Mouse (Mus musculus) forebrain, embryonic 13.5 days (tissue): Measurements from ENCODE around the gene Top3b. TPM values are rescaled to one million over a fixed set of nuclear protein-coding genes. Genes with fewer than 3 reads are reported as not detected.
A peak's percentile ranks its signal among the peaks of the same experiment; 100 is the strongest.
"Not testable (repeated sequence)": the region's sequence is repeated elsewhere in the genome, so short reads cannot be mapped to it uniquely, and the experiment has no call there.

Experiments
- ATAC-seq: fragments of 200-750 bp; cut with Nextera tagmentation; 2 replicates; pipeline ENCODE4 v1.8.0; 2017
- H3K27ac ChIP-seq: fragments of 300-500 bp; sonication (generic); 2 replicates; pipeline ENCODE4 v1.5.1; 2015; ENCODE audit warnings: inconsistent platforms, mild to moderate bottlenecking, moderate library complexity
- H3K27me3 ChIP-seq: fragments of 300-500 bp; sonication (generic); 2 replicates; pipeline ENCODE4 v1.6.1; 2015; ENCODE audit warnings: mild to moderate bottlenecking, inconsistent platforms
- H3K36me3 ChIP-seq: fragments of 300-500 bp; sonication (generic); 2 replicates; pipeline ENCODE4 v1.6.1; 2015; ENCODE audit warnings: mild to moderate bottlenecking, inconsistent platforms; ENCODE audit not compliant: poor library complexity, severe bottlenecking
- H3K4me1 ChIP-seq: fragments of 300-500 bp; sonication (generic); 2 replicates; pipeline ENCODE4 v1.6.1; 2015; ENCODE audit warnings: inconsistent platforms
- H3K4me2 ChIP-seq: fragments of 300-500 bp; sonication (generic); 2 replicates; pipeline ENCODE4 v1.6.1; 2015; ENCODE audit warnings: inconsistent platforms, mild to moderate bottlenecking, moderate library complexity
- H3K4me3 ChIP-seq: fragments of 300-500 bp; sonication (generic); 2 replicates; pipeline ENCODE4 v1.5.1; 2015; ENCODE audit warnings: mild to moderate bottlenecking, inconsistent platforms
- H3K9ac ChIP-seq: fragments of 300-500 bp; sonication (generic); 2 replicates; pipeline ENCODE4 v1.6.1; 2015; ENCODE audit warnings: mild to moderate bottlenecking, inconsistent platforms
- H3K9me3 ChIP-seq: fragments of 300-500 bp; sonication (generic); replicated peaks from 2 replicates; pipeline ENCODE4 v1.6.1; 2016; ENCODE audit warnings: inconsistent platforms
- WGBS: fragments of 180-500 bp; shearing (Covaris S2); methylation state at CpG from one replicate; pipeline ENCODE4 v1.1.7; 2015; 5-methylcytosine and 5-hydroxymethylcytosine counted together
- polyA plus RNA-seq: library from polyadenylated mRNA; unstranded; fragments of >200 nt; fragmentation: Nextera tagmentation; extraction: Ambion mirVana; gene quantifications from 2 replicates; pipeline ENCODE4 v1.2.1, GENCODE M21; 2015

The Top3b gene
- polyA plus RNA-seq, result 62.7 and 65.2 TPM in 2 replicates

DNA sequence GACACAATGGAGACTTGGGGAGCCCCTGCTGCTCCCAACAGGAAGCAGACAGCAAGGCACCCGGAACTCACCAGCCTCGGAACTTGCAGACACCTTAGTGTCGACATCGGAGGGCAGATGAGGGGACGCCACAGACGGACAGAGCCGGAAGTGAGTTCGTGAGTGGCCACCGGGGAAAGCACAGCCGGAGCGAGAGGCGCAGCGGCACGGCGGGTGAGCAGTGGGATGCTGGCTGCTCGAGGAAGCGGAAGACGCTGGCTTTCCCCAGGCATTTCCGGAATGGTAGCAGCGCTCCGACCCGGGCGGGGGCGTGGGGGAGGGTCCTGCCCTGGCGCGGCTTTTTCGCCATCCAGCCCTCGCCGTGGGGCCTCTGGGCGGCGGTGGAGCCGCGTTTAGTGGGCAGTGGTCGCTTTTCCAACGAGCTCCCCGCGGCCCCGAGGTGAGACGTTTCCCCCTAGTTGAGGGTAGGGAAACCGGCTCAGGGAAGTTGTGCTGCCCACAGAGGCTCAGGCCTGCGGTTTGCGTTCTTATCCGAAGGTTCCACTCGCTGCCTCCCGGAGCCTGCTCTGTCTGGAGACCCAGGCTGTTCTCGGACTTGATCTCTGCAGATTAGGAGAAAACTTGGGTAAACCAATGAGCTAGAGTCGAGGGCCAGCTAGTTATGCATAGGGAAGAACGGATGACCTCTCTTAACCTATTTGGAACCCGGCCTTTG is at the start of gene Top3b, which contains the start of gene Vpreb1:
Gene Top3b, plus strand, starts transcription at position 120 of the 715 bp plus-strand sequence.
Gene Vpreb1, minus strand, starts transcription at position 227 of the 715 bp plus-strand sequence.
- no peaks in the 10 kb centered on the region for H3K9me3 ChIP-seq
- no peaks in the 10 kb centered on the region for H3K27me3 ChIP-seq
- peak; percentile 97 for ATAC-seq
- peaks cover 16% of the 10 kb centered on the region for H3K4me1 ChIP-seq
- H3K9ac ChIP-seq, result peak within 1 kb of the TSS; percentile 89
- H3K36me3 ChIP-seq, result peaks cover 10% of the 10 kb centered on the region
- peak within 1 kb of the TSS; percentile 92 for H3K27ac ChIP-seq
- peak within 1 kb of the TSS; percentile 78 for H3K4me3 ChIP-seq
- H3K4me2 ChIP-seq, result peak within 1 kb of the TSS; percentile 81
- under 1% methylated on average over 49 of the region's 49 CpGs for WGBS

- Histone ChIP-seq H3K9me3 (no peaks in the 10 kb centered on the region), H3K4me1 (peaks cover 4% of the 10 kb centered on the region; the same call in 1 of the 2 replicates), H3K9ac (no peak overlapping the region), H3K4me3 (no peak overlapping the region), H3K27ac (no peak overlapping the region), H3K4me2 (no peak overlapping the region), H3K27me3 (no peaks in the 10 kb centered on the region), H3K36me3 (no peaks in the 10 kb centered on the region)
- no peak for ATAC-seq
- 34% methylated on average over 5 of the region's 5 CpGs for WGBS
Observed at GRCm38 (mm10) chr16:16825476-16825875, 45.1 kb upstream of the Top3b start.

DNA sequence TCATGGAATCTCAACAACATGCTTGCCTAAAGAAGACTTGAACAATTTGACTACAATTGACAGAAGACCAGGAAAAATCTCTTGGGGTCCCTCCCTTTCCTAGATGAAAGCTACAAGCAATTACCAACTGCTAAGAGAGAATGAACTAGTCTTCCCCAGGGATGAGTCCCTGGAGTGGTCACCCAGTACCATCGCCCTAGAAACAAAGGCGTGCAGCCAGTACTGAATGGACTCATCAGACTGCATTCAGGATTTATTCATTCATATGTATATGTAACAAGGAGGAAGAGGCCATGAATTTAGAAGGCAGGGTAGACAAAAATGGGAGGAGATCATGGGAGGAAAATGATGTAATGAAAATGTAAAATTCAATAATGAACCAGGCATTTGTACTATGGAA is 44.3 kb upstream of the Top3b start:
- no peak overlapping the region for H3K9ac ChIP-seq
- no peak overlapping the region for H3K4me2 ChIP-seq
- no peaks in the 10 kb centered on the region for H3K27me3 ChIP-seq
- no peak overlapping the region for H3K4me3 ChIP-seq
- WGBS, result 83% methylated on average over 2 of the region's 2 CpGs
- no peaks in the 10 kb centered on the region for H3K36me3 ChIP-seq
- no peak overlapping the region for H3K27ac ChIP-seq
- no peak for ATAC-seq
- peaks cover 4% of the 10 kb centered on the region; the same call in 1 of the 2 replicates for H3K4me1 ChIP-seq
- H3K9me3 ChIP-seq, result no peaks in the 10 kb centered on the region

GRCm38 (mm10) chr16:16828757-16829615 is 41.5 kb upstream of the Top3b start, which contains the start of gene Spag6l:
Spag6l (minus strand) TSS chr16:16829456.
- H3K4me3 ChIP-seq, result peak within 1 kb of the TSS; percentile 52
- H3K36me3 ChIP-seq, result no peaks in the 10 kb centered on the region
- H3K4me2 ChIP-seq, result peak within 1 kb of the TSS; percentile 79
- no peak within 1 kb of the TSS for H3K27ac ChIP-seq
- H3K9me3 ChIP-seq, result no peaks in the 10 kb centered on the region
- H3K4me1 ChIP-seq, result peaks cover 4% of the 10 kb centered on the region; the same call in 1 of the 2 replicates
- WGBS, result 4% methylated on average over 33 of the region's 33 CpGs
- no peaks in the 10 kb centered on the region for H3K27me3 ChIP-seq
- peak; percentile 98 for ATAC-seq
- H3K9ac ChIP-seq, result peak within 1 kb of the TSS; percentile 65

DNA sequence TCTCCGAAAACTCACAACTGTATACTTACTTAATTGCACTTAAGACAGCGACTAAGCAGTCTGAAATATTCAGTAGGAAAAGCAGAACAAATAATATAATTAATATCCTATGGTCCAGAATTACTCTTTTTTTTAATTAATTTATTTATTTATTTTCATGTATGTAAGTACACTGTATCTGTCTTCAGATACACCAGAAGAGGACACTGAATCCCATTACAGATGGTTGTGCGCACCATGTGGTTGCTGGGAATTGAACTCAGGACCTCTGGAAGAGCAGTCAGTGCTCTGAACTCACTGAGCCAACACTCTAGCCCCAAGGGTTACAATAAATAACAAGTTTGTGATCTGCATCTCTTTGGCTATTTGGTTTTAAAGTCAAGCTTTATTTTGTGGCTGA is 40.9 kb upstream of the Top3b start:
- no peak for ATAC-seq
- Histone ChIP-seq H3K27ac (no peak overlapping the region), H3K27me3 (no peaks in the 10 kb centered on the region), H3K9ac (no peak overlapping the region), H3K9me3 (no peaks in the 10 kb centered on the region), H3K36me3 (no peaks in the 10 kb centered on the region), H3K4me2 (peak overlapping the region; percentile 79; the same call in 1 of the 2 replicates), H3K4me3 (0 out of 2 replicates have a peak overlapping the region, but pooled peaks have one; percentile 52), H3K4me1 (peaks cover 4% of the 10 kb centered on the region; the same call in 1 of the 2 replicates)
- WGBS, result 88% methylated on average over 3 of the region's 3 CpGs

DNA sequence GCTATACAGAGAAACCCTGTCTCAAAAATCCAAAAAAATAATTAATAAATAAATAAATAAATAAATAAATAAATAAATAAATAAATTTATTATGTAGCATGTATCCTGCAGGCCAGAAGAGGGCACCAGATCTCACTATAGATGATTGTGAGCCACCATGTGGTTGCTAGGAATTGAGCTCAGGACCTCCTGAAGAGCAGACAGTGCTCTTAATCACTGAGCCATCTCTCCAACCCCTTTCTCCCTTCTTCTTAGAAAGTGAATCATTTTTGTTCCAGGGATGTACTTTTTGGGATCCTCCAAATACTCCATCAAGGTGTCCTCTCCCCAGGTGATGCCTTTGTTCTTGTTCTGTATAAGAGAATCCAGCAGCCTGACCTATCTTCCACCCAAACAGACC is 21.3 kb upstream of the Top3b start:
- no peaks in the 10 kb centered on the region for H3K4me1 ChIP-seq
- H3K36me3 ChIP-seq, result no peaks in the 10 kb centered on the region
- H3K4me2 ChIP-seq, result no peak overlapping the region
- H3K27ac ChIP-seq, result no peak overlapping the region
- H3K4me3 ChIP-seq, result no peak overlapping the region
- no peak overlapping the region for H3K9ac ChIP-seq
- no peaks in the 10 kb centered on the region for H3K9me3 ChIP-seq
- H3K27me3 ChIP-seq, result no peaks in the 10 kb centered on the region
- no peak for ATAC-seq

DNA sequence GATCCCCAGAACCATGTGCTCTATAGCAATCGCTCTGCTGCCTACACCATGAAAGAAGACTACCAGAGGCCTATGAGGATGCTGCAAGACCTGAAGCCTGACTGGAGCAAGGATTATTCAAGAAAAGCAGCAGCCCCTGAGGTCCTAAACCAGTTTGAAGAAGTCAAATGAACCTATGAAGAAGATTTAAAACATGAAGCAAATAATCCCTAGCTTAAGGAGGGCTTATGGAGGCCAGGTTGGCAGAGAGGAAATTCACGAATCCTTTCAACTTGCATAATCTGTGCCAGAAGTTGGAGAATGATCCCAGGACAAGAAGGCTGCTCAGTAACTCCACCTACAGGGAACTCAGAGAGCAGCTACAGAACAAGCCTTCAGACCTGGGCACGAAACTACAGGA is 18.1 kb upstream of the Top3b start:
- Histone ChIP-seq H3K4me2 (no peak overlapping the region), H3K27me3 (no peaks in the 10 kb centered on the region), H3K9ac (no peak overlapping the region), H3K36me3 (no peaks in the 10 kb centered on the region), H3K27ac (no peak overlapping the region), H3K9me3 (no peaks in the 10 kb centered on the region), H3K4me3 (no peak overlapping the region), H3K4me1 (no peaks in the 10 kb centered on the region)
- no peak for ATAC-seq
- 88% methylated on average over 3 of the region's 3 CpGs for WGBS

DNA sequence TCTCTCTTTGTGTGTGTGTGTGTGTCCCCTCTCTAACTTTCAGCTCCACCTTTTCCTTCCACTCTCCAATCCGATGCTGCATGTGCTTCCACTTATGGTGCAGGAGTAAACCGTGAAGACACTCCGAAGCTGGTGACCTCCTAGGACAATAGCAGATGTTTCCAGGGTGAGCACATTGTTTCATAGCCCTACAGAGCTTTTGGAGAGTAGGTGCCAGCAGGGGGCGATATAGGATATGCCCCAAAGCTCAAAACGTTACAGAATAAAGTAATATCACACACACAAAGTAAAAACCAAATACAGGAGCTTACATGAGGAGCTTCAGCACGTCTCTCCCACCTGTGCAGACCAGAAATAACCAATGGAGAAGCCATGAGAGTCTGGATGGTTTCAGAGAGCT is 15.7 kb upstream of the Top3b start:
- ATAC-seq, result no peak
- Histone ChIP-seq H3K27ac (no peak overlapping the region), H3K4me1 (no peaks in the 10 kb centered on the region), H3K4me3 (no peak overlapping the region), H3K9ac (no peak overlapping the region), H3K9me3 (no peaks in the 10 kb centered on the region), H3K36me3 (no peaks in the 10 kb centered on the region), H3K27me3 (no peaks in the 10 kb centered on the region), H3K4me2 (no peak overlapping the region)
- WGBS, result 36% methylated on average over 6 of the region's 6 CpGs

DNA sequence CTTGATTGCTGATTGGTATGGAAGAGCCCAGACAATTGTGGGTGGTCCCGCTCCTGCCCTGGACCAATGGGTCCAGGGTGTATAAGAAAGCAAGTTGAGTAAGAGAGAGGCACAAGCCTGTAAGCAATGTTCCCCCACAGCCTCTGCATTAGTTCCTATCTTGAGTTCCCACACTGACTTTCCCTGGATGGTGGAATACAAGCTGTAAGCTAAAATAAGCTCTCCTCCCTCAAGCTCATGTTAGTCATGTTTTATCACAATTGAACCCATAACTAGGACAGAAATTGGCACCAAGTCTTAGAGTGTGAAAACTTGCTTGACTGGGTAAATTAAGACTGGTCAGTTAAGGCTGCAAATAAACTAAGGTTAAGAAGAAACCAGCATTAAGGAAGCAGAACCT is 15.0 kb upstream of the Top3b start:
- H3K27me3 ChIP-seq, result no peaks in the 10 kb centered on the region
- no peaks in the 10 kb centered on the region for H3K36me3 ChIP-seq
- H3K4me1 ChIP-seq, result no peaks in the 10 kb centered on the region
- WGBS, result 93% methylated on average over 1 of the region's 1 CpGs
- no peak for ATAC-seq
- no peak overlapping the region for H3K9ac ChIP-seq
- no peak overlapping the region for H3K4me3 ChIP-seq
- H3K27ac ChIP-seq, result no peak overlapping the region
- no peak overlapping the region for H3K4me2 ChIP-seq
- H3K9me3 ChIP-seq, result no peaks in the 10 kb centered on the region

GRCm38 (mm10) chr16:16856054-16856453 is 14.5 kb upstream of the Top3b start:
- not testable (repeated sequence) for H3K4me3 ChIP-seq, H3K9ac ChIP-seq, H3K4me2 ChIP-seq, ATAC-seq, H3K36me3 ChIP-seq, H3K9me3 ChIP-seq, H3K4me1 ChIP-seq, H3K27me3 ChIP-seq, H3K27ac ChIP-seq
- 78% methylated on average over 9 of the region's 9 CpGs for WGBS

GRCm38 (mm10) chr16:16856731-16857476 is 13.6 kb upstream of the Top3b start:
- no peaks in the 10 kb centered on the region for H3K36me3 ChIP-seq
- H3K9ac ChIP-seq, result no peak overlapping the region
- H3K4me1 ChIP-seq, result no peaks in the 10 kb centered on the region
- no peak for ATAC-seq
- H3K9me3 ChIP-seq, result no peaks in the 10 kb centered on the region
- no peaks in the 10 kb centered on the region for H3K27me3 ChIP-seq
- no peak overlapping the region for H3K27ac ChIP-seq
- H3K4me3 ChIP-seq, result no peak overlapping the region
- WGBS, result 77% methylated on average over 13 of the region's 13 CpGs
- H3K4me2 ChIP-seq, result no peak overlapping the region

DNA sequence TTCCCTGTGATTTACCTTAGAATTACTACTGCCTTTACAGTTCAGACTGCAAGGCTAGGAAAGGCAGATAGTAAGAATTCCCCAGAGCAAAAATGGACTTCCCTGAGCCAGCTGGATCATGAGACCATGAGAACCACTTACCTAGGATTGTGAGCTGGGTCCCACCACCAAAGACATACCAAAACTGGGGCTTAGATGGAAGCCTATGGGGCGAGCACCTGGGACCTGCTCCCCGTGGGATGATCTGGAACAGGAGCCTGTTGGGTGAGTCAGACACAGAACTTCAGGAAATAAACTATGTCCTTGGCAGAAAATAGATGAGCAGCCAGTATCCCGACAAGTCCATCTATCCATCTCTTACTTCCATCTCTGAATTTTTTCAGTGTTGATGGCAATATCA is 8.2 kb upstream of the Top3b start:
- no peak overlapping the region for H3K4me2 ChIP-seq
- no peaks in the 10 kb centered on the region for H3K36me3 ChIP-seq
- H3K9me3 ChIP-seq, result no peaks in the 10 kb centered on the region
- no peak overlapping the region for H3K4me3 ChIP-seq
- WGBS, result 80% methylated on average over 3 of the region's 3 CpGs
- ATAC-seq, result no peak
- no peaks in the 10 kb centered on the region for H3K4me1 ChIP-seq
- no peaks in the 10 kb centered on the region for H3K27me3 ChIP-seq
- no peak overlapping the region for H3K9ac ChIP-seq
- no peak overlapping the region for H3K27ac ChIP-seq
